ENCODE assay signal across 21 mouse cellular contexts in the genomic region with DNA sequence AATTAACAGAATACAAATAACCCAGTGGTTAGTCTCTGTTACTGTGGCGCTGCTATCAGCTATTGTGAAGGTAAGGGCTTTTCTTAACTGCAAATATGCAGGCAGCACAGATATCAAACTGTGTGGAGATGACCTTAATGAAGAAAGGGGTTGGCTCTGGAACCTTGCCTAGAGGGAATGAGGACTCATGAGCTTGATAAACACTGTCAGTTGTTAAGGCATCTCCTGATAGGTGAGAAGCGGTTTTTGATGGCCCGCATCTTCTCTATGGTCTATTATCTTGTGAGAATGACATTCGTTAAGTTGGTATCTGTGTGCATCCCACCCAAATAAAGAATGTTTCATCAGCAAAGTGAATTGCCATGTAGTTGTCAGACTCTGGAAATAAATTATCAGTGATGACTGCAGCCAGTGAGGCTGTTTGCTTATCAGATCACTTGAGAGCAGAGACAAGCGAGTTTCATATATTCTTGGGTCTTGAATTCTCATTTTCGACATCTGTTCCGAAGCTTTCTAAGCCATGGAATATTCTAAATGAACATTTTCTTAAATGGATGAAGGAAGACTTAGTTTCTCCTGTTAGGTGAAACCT. TPM values are rescaled to one million over a fixed set of nuclear protein-coding genes. Genes with fewer than 3 reads are reported as not detected.
A peak's percentile ranks its signal among the peaks of the same experiment; 100 is the strongest.
DNase-seq lines count a peak whose midpoint lies in the region; ATAC-seq and TF ChIP-seq lines count a peak whose summit lies in the region.
"Had no signal": no experiment of that assay in that cellular context is flagged by ENCODE, and none has a peak within 500 bp of the region (broad histone marks: within the 10 kb centered on the region; RNA-seq: fewer than 3 reads in every experiment).

No protein-coding gene starts in this region.

- WGBS in forebrain, embryonic 15.5 days, result 61% methylated on average over 7 of the region's 7 CpGs
- WGBS in forebrain, embryonic 10.5 days, result 87% methylated on average over 7 of the region's 7 CpGs
- 46% methylated on average over 7 of the region's 7 CpGs for WGBS in heart, postnatal 0 days

- ATAC-seq in forebrain, embryonic 15.5 days (replicated peaks), result no peak
- ATAC-seq in heart, postnatal 0 days (ENCODE audit: insufficient read depth, low read depth), result no peak
- peak; percentile 28; the same call in 1 of the 2 replicates for ATAC-seq in G1E (ENCODE audit: extremely low read depth, insufficient number of reproducible peaks, low FRiP score, poor library complexity, severe bottlenecking)
- peak; percentile 63 for ATAC-seq in erythroid progenitor cell, adult 5-6 weeks (replicated peaks; ENCODE audit: low FRiP score, poor library complexity, severe bottlenecking)

- peaks cover 41% of the 10 kb centered on the region for H3K4me1 ChIP-seq in forebrain, embryonic 15.5 days
- H3K4me1 ChIP-seq in forebrain, embryonic 10.5 days, result peaks cover 11% of the 10 kb centered on the region
- H3K4me1 ChIP-seq in heart, postnatal 0 days (ENCODE audit: control insufficient read depth, insufficient read depth), result peaks cover 50% of the 10 kb centered on the region
- H3K4me1 ChIP-seq in G1E (ENCODE audit: insufficient read depth, low read depth, low read length), result no peaks in the 10 kb centered on the region

- no peak overlapping the region for H3K9ac ChIP-seq in forebrain, embryonic 15.5 days (replicated peaks)
- H3K9ac ChIP-seq in heart, postnatal 0 days (replicated peaks; ENCODE audit: low read depth, low read length), result no peak overlapping the region
- H3K9ac ChIP-seq: limb, embryonic 12.5 days had no signal

- H3K36me3 ChIP-seq in forebrain, embryonic 15.5 days, result no peaks in the 10 kb centered on the region
- no peaks in the 10 kb centered on the region for H3K36me3 ChIP-seq in forebrain, embryonic 10.5 days (replicated peaks)
- no peaks in the 10 kb centered on the region for H3K36me3 ChIP-seq in heart, postnatal 0 days (replicated peaks; ENCODE audit: control insufficient read depth, insufficient read depth, low read length)
- peaks cover 3% of the 10 kb centered on the region for H3K36me3 ChIP-seq in G1E (replicated peaks)

- no peak for TF ChIP-seq CTCF in heart, postnatal 0 days (IDR thresholded peaks at IDR 0.05; ENCODE audit: low read depth)
- no peak for TF ChIP-seq CTCF in G1E (IDR thresholded peaks at IDR 0.05; ENCODE audit: low read depth, low read length)

- no peak for TF ChIP-seq EP300 in heart, postnatal 0 days (IDR thresholded peaks at IDR 0.05; ENCODE audit: low read depth)

- peak overlapping the region; percentile 48; the same call in 1 of the 2 replicates for H3K27ac ChIP-seq in forebrain, embryonic 15.5 days (replicated peaks)
- no peak overlapping the region for H3K27ac ChIP-seq in forebrain, embryonic 10.5 days
- peak overlapping the region; percentile 39; the same call in 1 of the 2 replicates for H3K27ac ChIP-seq in heart, postnatal 0 days (ENCODE audit: low read depth)
- H3K27ac ChIP-seq: limb, embryonic 12.5 days; stomach, postnatal 0 days had no signal

- H3K4me3 ChIP-seq in forebrain, embryonic 15.5 days, result no peak overlapping the region
- H3K4me3 ChIP-seq in forebrain, embryonic 10.5 days, result no peak overlapping the region
- no peak overlapping the region for H3K4me3 ChIP-seq in heart, postnatal 0 days (ENCODE audit: low read depth, low read length)
- H3K4me3 ChIP-seq in G1E (ENCODE audit: low read depth, low read length), result no peak overlapping the region
- H3K4me3 ChIP-seq: limb, embryonic 12.5 days had no signal

- H3K27me3 ChIP-seq in forebrain, embryonic 15.5 days, result no peaks in the 10 kb centered on the region
- H3K27me3 ChIP-seq in forebrain, embryonic 10.5 days (ENCODE audit: poor library complexity, severe bottlenecking), result no peaks in the 10 kb centered on the region
- H3K27me3 ChIP-seq in heart, postnatal 0 days (ENCODE audit: control insufficient read depth, insufficient read depth, low read length), result no peaks in the 10 kb centered on the region
- no peaks in the 10 kb centered on the region for H3K27me3 ChIP-seq in G1E (ENCODE audit: insufficient read depth, low read length)
- H3K27me3 ChIP-seq: limb, embryonic 12.5 days had no signal

- DNase-seq in forebrain, embryonic 10.5 days (ENCODE audit: extremely low spot score, low spot score), result no peak
- no peak for DNase-seq in heart, postnatal 0 days (ENCODE audit: low spot score)
- no peak for DNase-seq in heart, postnatal 4 days
- no peak for DNase-seq in G1E (ENCODE audit: low spot score)
- no peak for DNase-seq in left cerebral cortex, adult 18-20 months (ENCODE audit: low spot score in 2 of 2)
- DNase-seq: cerebellum, adult 2 months; embryo, embryonic 11 days; gastrocnemius, postnatal 10 days; heart, postnatal 36 days; kidney, adult 9 months; lung, postnatal 14 days; right cerebral cortex, adult 18-20 months; spleen, adult 18-20 months; thymus, postnatal 25 days had no signal

- no peak overlapping the region for H3K4me2 ChIP-seq in forebrain, embryonic 15.5 days (replicated peaks)
- H3K4me2 ChIP-seq in heart, postnatal 0 days (ENCODE audit: low read depth, low read length), result no peak overlapping the region
- H3K4me2 ChIP-seq: limb, embryonic 12.5 days; midbrain, embryonic 11.5 days had no signal

- no peaks in the 10 kb centered on the region for H3K9me3 ChIP-seq in forebrain, embryonic 15.5 days
- no peaks in the 10 kb centered on the region for H3K9me3 ChIP-seq in forebrain, embryonic 10.5 days
- no peaks in the 10 kb centered on the region for H3K9me3 ChIP-seq in heart, postnatal 0 days (replicated peaks; ENCODE audit: control insufficient read depth, low read length)
- H3K9me3 ChIP-seq in G1E (replicated peaks), result peaks cover 6% of the 10 kb centered on the region; the same call in 1 of the 2 replicates
- H3K9me3 ChIP-seq: limb, embryonic 12.5 days had no signal

RNA-seq across cellular contexts. Expression of a gene that starts 32.6 kb away (rescaled TPM):
- polyA plus RNA-seq in forebrain, embryonic 15.5 days (2015; fragmentation: Nextera tagmentation; extraction: Ambion mirVana), result 39.8 and 45.7 TPM in 2 replicates
- 14.3 and 21.3 TPM in 2 replicates for polyA plus RNA-seq in forebrain, embryonic 10.5 days (2016; fragmentation: Nextera tagmentation; extraction: Ambion mirVana)
- not detected in 2 replicates for total RNA-seq in heart, postnatal 0 days (2014; rRNA removed; ENCODE audit: low replicate concordance)
- 0.45 and 0.52 TPM in 2 replicates for polyA plus RNA-seq in heart, postnatal 0 days (2015; fragmentation: Nextera tagmentation; extraction: Ambion mirVana)
- not detected for total RNA-seq in heart, postnatal 4 days (2021)
- total RNA-seq in G1E (2014; fragmentation: Nextera tagmentation) (not detected in 2 replicates), G1E (2017) (0.11 TPM in 1 of 2 replicates, not detected in the other)
- not detected in 2 replicates for polyA plus RNA-seq in G1E (2012)
- total RNA-seq in erythroid progenitor cell, adult 5-6 weeks (2015; ENCODE audit: low replicate concordance), result not detected in 2 replicates
- total RNA-seq in erythroid progenitor cell, adult 5-6 weeks (2017; ENCODE audit: low replicate concordance), result not detected in 2 replicates
- total RNA-seq in left cerebral cortex, adult 18-20 months (2021), result 1 to 10 TPM; 6.1 to 7.4 TPM
- total RNA-seq: neutrophil, adult 5-6 weeks had no signal
- polyA plus RNA-seq: large intestine, adult 2 months had no signal

RNA-seq across cellular contexts. Expression of a gene that starts 37.9 kb away (rescaled TPM):
- polyA plus RNA-seq in forebrain, embryonic 15.5 days (2015; fragmentation: Nextera tagmentation; extraction: Ambion mirVana), result 98.3 and 101 TPM in 2 replicates
- 10.9 and 17.6 TPM in 2 replicates for polyA plus RNA-seq in forebrain, embryonic 10.5 days (2016; fragmentation: Nextera tagmentation; extraction: Ambion mirVana)
- 76.5 and 114 TPM in 2 replicates for total RNA-seq in heart, postnatal 0 days (2014; rRNA removed; ENCODE audit: low replicate concordance)
- polyA plus RNA-seq in heart, postnatal 0 days (2015; fragmentation: Nextera tagmentation; extraction: Ambion mirVana), result 53.2 and 53.8 TPM in 2 replicates
- 100 to 1,000 TPM; 206 to 217 TPM for total RNA-seq in heart, postnatal 4 days (2021)
- total RNA-seq in G1E (2014; fragmentation: Nextera tagmentation), result 17.6 and 25.1 TPM in 2 replicates
- 0.99 and 1.3 TPM in 2 replicates for total RNA-seq in G1E (2017)
- polyA plus RNA-seq in G1E (2012), result 0.45 and 0.96 TPM in 2 replicates
- 21.8 and 54.4 TPM in 2 replicates for total RNA-seq in erythroid progenitor cell, adult 5-6 weeks (2015; ENCODE audit: low replicate concordance)
- total RNA-seq in erythroid progenitor cell, adult 5-6 weeks (2017; ENCODE audit: low replicate concordance), result 2.2 and 2.7 TPM in 2 replicates
- total RNA-seq in left cerebral cortex, adult 18-20 months (2021), result 10 to 100 TPM; 54.8 to 59.7 TPM

Comparison
In these comparisons a context has a peak if more than half of its experiments do, and no peak if none do; other contexts are left out.
1. ATAC-seq: peak in G1E (single experiment) and erythroid progenitor cell, adult 5-6 weeks (single experiment); none in forebrain, embryonic 15.5 days (single experiment) and heart, postnatal 0 days (single experiment).